Mouse (Mus musculus) MEL-GATA-1-ER (cell line): ENCODE data around the gene Snx29.

Source experiments
- DNase-seq: peaks from one replicate; pipeline ENCODE4 v3.0.0-alpha.2; 2012; ENCODE audit warnings: low read depth; ENCODE audit errors: extremely low read depth

Snx29 gene

DNA sequence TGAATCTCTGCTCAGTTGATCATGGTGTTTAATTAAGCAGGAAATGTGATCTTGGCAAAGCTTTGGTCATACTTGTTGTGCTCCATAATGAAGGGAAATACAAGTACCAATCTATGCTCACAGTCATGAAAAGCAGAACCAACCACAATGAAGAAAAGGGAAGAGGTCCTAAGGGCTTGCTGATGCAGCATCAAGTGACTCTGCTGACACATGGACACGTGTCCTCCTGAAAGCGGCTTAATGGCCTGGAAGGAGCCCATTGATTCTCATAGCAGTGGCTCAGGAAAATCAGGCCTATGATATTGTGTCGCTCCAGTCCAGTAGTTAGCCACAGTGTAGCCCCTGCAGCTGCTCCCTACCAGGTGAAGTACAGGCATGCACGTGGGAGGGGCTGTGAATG, 353.3 kb downstream of the Snx29 start:
- DNase-seq: no peak

DNA sequence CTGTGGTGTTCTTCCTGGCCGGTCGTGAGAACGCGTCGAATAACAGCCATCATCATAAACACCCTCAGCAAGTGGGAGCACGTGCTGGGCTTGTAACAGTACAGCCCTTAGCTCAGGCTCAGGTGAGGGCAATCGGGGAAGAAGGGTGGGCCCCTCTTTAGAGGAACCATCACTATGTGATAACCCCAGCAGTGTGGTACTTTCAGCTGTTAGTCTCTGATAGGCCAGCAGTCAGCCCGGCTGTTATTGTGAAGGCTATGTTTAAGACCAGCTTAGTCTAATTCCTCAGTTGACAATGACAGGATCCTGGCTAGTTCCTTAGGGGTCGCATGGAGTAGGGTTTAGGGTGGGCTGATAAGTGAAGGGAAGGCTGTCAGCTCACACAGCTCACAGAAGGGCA, 362.6 kb downstream of the Snx29 start:
- no peak for DNase-seq

DNA sequence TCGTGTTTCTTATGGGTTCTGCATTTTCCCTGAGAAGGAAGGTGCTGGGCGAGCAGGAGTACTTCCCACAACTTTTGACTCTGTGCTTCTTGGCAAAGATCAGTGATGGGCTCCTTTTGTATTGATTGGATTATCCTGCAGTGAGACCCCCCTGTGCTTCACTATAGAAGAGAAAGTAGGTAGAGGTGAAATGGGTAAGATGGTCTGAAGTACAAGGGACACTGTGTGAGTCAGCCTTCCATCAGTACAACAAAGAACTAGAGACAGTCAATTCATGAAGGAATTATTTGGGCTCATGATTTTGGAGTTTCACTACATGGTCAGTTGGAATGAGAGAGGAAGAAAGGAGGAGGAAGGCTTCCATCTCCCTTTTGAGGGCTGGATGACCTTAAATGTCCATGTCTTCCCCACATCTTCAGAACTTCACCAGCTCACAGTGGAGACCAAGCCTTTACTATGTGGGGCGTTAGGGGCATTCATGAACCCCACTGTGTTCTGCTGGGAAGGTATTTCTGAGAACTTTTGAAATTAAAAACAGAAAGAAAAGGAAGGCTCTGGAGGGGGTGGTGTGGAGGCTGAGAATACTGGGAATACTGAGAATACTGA, 363.1 kb downstream of the Snx29 start:
- DNase-seq: no peak

GRCm38 (mm10) chr16:11687836-11688235, 365.1 kb downstream of the Snx29 start:
- no peak for DNase-seq

DNA sequence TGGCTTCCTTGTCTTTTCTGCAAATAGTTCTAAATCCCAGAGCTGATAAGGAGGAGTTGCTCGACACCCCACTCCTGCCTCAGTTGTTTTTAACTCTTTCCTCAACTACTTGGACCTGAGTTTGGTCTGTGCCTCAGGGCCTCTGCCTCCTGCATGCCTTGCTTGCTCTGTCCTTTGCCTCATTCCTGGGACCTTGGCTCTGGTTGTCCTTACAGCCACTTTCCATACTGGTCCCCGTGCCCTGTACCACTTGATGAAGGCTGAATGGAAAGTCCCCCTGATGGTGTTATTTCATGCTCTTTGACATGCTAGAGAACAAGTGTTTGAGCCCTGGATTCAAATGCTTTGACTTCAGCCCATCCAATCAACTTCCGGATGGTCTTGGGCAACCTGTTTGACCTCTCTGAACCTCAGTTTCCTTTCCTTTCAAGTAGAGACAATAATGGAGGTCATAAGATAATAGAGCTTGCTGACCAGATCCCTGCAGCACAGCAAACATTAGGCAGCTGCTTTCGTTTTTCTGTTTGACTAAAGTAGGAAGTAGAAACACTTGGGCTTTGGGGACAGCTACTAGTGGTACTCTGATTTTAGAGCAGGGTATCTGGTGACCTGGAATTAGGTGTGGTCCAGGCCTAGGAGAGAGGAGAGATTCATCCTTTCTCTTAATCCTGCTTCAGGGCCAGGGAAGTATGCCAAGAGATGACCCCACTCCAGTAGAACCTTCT, 365.7 kb downstream of the Snx29 start:
- no peak for DNase-seq

DNA sequence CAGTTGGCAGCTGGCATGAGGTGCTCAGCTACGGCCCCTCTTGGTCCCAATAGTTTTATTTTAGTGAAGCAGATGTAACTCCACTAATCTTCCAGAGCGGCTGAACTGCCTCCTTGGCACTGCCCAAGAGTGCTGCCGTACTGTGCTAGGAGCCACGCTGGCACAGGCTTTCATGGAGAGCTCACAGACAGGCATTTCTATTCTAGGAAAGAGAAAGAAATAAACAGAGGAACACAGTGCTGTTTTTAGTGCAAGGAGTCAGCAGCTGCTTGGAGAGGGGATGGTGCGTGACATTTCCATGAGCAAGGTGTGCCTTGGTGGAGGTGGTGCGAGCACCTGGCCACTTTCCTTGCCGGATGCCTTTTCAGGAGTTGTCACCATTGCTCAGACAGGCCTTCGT, 367.4 kb downstream of the Snx29 start:
- no peak for DNase-seq

DNA sequence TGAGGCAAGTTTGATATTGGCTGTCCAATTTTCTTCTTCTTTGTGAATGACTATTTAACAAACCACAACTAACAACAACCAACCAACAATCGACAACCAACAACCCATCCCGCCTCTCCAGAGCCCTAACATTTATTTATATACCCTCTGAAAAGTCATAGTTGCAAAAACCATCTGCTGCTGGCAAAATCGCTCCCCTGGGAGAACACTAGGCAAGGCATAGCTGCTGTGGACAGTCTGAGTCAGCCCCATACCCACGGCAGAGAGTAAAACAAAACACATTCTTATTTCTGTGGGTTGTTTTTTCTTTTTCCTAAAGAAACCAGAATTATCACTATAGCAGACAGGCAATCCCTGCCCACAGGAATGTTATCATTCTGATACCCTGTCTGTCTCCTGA, 368.0 kb downstream of the Snx29 start:
- no peak for DNase-seq

DNA sequence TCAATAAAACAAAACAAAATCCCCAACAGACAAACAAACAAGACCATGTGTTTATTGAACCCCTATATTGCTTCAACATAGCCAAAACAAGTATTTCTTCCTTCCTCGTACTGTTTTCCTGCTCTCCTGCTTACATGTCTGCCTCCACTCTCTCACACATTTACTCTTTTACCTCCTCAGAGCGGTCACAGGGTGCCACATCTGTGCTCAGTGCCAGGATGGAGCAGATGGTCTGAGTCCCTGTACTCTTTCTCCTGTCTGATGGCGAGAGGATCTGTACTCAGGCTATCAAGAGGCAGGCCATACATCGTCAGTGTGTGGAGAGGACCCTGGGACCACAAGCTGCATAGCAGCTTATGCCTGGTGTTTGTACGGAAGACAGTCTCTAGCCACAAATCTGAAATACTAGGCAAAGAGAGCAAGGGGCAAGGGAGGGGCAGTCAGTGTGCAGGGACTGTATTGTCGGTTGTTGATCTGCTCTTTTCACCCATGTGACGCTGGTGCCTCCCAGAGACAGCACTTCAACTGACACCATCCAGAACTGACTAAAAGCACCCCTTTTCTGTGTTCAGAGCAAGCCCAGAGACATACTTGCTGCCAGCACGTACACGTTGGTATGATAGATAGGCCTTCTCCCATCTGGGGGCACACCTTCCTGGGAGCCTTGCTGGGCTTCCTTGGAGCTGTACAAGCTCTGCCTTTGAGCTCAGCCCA, 368.9 kb downstream of the Snx29 start:
- DNase-seq: no peak

DNA sequence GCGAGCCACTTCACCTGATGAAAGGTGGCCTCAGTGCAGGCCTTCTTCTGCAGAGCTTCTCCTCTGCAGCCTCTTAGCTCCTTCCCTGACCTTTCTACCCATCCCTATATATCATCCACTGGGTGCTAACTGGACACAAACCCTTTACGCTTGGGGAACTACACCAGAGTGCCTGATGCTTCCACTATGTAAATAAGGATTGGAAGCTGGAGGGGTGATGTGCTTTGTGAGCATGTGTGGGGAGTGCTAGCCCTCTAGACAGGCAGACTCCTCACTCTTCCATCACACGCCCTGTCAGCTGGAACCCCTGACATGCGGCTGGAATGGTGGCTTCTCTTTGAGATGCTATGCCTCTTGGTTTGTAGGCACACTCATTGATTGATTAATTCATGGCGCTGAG, 370.0 kb downstream of the Snx29 start:
- no peak for DNase-seq

GRCm38 (mm10) chr16:11694386-11694785, 371.7 kb downstream of the Snx29 start:
- DNase-seq: no peak

GRCm38 (mm10) chr16:11696767-11697166, 374.1 kb downstream of the Snx29 start:
- no peak for DNase-seq

GRCm38 (mm10) chr16:11697710-11698357, 375.1 kb downstream of the Snx29 start:
- DNase-seq: no peak

DNA sequence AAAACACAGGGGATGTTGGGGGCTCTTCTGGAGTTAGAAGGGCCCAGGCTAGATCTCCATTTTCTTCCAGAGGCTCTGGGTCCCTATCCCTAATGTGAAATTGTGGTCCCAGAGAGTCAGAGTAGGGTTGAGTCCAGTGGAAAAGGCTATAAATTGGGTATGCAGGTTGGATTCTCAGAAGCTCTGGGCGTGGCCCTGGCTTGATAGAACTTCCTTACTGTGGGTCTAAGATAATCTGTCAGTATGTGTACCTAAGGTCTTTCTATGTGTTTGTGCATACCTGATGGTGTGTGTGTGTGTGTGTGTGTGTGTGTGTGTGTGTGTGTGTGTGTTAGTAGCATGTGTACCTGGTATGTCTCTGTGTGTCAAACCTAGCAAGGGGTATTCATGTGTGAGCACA, 378.9 kb downstream of the Snx29 start:
- DNase-seq: no peak

DNA sequence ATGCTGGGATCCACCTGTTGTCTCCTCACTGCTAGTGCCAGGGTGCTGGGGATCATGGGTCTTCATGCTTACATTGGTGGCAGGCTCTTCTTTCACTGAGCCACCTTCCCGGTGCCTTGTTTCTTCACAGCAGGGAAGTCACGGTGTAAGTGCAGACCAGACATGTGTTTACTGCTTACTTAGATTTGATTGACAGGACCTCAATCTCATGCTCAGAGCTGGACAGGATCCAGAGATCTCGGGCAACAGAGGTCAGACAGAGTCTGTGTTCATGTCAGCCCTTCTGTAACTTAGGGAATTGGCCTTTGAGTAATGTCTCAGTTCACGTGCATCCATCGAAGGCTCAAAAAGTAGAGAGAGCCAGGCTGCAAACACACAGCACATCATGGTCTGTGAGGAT, 381.4 kb downstream of the Snx29 start:
- DNase-seq: no peak

DNA sequence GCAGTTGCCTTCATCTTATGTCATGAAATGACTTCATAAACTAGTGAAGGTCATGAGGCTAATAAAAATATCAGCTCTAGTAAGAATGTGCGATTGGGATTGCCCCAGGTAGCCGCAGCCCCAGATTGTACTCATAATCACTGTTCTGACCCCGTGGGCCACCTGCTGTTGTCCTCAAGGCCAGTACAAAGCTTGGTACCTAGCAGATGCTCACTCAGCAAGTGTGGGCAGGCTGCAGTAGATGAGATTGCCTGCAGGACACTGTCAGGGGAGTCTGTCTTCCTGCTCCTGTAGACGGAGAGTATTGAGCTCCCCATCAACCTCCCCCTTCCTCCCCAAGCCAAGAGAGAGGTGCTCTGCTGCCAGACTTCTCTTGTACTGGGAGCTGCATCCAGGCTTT, 382.7 kb downstream of the Snx29 start:
- DNase-seq: no peak

GRCm38 (mm10) chr16:11708097-11708496, 385.4 kb downstream of the Snx29 start:
- no peak for DNase-seq

DNA sequence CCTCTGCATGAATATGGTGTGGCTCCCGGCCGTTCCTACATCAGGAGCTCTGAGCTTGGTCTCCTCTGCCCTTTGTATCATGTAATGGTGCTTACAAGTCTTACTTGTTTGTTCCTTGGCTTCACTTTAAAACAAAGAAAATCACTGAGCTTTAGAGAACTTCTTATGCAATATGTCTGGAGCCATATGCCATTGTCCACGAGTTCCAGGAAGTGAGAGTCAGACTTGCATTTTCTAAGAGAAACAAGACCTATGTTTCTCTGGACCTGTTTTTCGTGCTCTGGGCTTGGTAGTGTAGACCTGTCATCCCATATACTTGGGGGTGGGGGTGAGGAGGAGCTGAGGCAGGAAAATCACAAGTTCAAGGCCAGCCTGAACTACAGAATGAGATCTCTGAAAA, 386.7 kb downstream of the Snx29 start:
- no peak for DNase-seq

- no peak for DNase-seq
Measured at GRCm38 (mm10) chr16:11709999-11710667, 387.4 kb downstream of the Snx29 start.

- no peak for DNase-seq
Measured at GRCm38 (mm10) chr16:11713265-11713865, 390.7 kb downstream of the Snx29 start.

DNA sequence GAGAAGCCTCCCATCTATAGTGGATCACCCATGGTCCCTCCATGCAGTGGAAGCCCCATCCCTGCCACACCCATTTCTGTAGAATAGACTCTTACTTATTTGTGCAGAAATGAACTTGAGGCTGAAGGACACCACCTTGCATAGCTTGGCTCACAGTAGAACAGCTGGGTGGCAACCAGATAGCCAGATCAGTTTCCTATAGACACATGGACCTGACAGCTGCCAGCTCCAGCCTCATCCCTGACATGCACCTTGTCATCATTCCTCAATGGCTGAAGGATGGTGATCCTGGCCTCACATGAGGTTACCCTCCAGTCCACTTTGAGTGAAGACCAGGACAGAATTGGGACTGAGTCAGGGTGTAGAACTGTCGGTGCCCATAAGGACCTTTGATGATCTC, 394.2 kb downstream of the Snx29 start:
- DNase-seq: no peak

DNA sequence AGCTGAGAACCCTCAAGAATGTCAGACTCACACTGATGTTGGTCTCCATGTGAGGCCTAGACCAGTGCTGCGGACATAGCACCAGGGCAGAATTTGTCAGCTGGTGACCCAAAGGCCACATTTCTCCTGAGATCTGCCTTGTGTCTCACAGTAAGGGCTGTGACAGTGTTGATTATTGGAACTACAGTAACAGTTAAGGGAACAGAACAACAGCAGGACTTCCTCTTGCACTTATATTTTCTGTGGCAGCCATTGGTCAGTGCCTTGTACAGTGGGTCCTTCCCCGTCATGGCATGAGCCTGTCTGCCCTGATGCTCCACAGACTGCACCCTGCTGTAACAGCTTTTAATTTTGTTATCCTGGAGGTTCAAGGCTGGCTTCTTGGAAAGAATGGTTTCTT, 403.2 kb downstream of the Snx29 start:
- DNase-seq: no peak
